Mouse (Mus musculus) monocyte, adult 2 months (primary cell): ENCODE data around the gene Caln1.

Experiments
- DNase-seq, 2 experiments: peaks; one replicate each; pipeline ENCODE4 v3.0.0; 2022; ENCODE audit warnings: low spot score in 2 of 2, low read depth in 1 of 2

The Caln1 gene

DNA sequence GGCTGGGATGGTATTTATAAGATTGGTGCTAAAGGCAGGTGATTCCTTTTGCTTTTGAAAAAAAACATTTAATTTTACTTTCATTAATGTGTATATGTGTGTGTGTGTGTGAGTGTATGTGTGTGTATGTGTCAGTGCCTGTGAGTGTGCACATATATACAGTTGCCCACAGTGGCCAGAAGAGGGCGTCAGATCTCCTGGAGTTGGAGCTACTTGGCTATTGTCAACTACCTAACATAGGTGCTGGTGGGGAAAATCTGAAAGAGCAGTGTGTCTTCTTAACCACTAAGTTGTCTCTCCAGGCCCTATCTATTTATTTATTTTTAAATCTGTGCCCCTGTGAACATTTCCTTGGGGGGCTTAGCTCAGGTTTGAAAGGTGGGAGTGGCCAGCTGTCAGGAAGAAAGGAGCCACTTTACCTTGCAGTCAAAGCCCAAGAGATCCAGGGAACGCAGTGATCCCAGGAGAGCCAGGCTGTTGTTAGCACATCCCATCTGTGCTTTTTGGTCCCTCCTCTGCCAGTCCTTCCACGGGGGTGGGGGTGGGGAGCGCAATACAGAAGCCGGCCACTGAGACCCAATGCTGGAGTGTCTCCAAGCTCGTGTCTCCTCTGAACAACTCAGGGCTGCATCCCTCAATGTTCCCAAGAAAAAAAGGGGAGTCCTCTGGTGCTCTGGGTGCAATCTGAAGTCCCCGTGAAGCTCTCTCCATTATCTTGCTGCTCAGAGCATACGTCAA is 24.5 kb downstream of the Caln1 start:
- DNase-seq = no peak

DNA sequence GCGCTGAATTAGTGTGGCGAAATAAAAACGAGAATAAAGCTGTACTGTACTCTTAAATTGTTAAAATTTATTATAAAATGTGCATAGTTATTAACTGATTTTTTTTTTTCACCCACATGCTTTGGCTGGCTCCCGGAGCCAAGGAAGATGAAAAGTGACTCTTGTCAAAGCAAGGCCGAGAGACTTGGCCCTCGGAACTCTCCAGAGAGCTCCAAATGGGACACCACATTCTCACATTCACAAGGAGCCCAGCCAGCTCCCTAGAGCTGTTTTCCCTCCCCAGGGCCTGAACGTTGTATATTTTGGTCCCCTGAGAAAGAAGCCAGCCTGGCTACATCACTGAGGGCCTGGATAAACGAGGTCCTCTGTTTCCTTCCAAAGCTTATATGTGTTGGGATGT is 25.1 kb downstream of the Caln1 start:
- no peak for DNase-seq

DNA sequence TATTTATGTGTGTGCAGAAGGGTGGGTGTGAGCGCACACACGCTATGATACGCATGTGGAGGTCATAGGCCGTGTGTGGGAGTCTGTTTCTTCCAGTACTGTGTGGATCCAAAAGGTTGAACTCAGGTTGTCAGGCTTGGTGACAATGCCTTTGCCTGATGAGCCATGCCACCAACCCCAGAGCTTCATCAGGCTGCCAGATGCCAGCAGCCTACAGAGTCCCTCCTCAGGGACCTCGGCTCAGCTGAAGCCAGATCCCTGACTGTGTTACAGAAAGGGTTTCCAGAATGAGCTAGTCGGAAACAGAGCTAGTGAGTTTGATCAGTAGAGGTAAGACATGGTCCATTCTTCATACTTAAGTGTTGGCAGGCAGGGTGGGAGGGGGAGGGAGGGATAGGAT is 25.9 kb downstream of the Caln1 start:
- DNase-seq = no peak

DNA sequence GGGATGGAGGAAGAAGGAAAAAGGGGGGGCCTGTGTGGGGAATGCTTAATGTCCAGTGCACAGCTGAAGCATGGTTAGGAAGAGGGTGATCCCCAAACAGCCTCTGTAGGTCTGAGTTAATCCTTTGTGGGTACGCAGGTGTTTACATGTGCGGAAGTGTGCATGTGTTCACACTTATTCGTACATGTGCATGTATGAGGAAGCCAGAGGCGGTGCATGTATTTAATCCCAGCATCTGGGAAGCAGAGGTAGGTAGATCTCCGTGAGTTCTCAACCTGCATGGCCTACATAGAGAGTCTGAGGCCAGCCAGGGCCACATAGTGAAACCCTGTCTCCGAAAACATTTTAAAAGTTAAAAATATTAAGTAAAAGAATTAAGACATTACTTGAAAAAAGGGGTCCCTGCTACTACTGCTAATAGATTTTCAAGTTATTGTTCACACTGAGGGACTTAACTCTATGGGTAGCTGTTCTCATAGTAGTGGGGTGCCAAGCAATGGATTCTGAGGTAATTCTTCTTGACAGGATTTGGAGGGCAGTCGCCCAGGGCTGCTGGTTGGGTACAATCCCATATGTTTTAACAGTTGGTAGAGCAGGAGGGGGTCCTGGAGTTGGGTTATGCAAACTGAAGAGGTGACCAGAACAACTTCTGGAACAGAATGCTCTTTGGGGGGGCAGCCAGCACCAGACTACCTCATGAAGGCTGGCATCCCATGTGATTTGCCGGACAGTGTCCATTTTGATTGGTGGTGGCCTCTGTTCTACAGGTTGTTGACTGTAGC is 31.1 kb downstream of the Caln1 start:
- no peak for DNase-seq

DNA sequence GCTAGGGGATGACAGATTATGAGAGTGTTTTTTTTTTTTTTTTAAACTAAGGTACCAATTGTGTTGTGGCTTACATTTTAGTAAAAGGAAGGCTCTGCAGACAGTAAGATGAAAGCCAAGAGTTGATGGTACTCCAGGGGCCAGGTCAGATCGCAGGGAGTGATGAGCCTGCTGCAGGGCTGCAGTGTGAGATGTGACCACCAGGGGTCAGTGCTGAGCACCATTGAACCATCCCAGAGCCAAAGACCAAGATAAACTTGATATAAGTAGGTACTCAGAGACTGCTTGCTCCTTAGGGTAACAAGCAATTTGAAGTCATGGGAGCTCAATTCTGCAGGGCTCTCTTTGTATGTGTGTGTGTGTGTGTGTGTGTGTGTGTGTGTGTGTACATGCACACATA is 35.9 kb downstream of the Caln1 start:
- DNase-seq = no peak

DNA sequence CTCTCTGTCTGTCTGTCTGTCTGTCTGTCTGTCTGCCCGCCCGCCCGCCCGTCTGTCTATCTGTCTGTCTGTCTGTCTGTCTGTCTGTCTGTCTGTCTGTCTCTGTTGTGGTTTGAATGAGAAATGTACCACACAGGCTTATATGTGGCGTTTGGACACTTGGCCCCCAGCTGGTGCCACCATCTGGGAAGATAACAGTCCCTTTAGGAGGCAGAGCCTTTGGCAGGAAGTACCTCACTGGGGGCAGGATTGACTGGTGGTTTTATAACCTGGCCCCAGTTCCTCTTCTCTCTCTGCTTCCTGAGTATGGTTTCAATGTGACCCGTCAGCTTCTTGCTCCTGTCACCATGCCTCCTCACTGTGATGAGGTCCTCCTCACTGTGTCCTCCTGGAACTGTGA is 40.5 kb downstream of the Caln1 start:
- DNase-seq = no peak

DNA sequence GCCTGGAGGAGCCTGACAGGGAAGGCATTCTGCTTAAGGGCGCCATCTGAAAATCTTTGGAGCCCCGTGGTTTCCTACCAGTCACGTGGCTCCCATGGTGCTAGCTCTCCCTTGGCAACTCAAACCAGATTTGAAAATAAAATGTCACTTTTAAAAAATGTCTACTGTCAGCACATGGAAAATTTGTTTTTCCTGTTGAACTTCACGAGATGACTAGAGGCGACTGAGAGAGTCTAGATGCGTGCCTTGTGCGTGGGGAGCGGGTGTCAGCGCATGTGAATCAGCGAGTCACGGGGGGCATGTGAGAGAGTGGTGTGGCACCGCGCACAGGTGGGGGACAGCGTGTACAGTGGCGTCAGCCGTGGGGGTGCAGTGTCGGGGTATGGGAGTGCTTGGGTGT is 42.3 kb downstream of the Caln1 start:
- no peak for DNase-seq

DNA sequence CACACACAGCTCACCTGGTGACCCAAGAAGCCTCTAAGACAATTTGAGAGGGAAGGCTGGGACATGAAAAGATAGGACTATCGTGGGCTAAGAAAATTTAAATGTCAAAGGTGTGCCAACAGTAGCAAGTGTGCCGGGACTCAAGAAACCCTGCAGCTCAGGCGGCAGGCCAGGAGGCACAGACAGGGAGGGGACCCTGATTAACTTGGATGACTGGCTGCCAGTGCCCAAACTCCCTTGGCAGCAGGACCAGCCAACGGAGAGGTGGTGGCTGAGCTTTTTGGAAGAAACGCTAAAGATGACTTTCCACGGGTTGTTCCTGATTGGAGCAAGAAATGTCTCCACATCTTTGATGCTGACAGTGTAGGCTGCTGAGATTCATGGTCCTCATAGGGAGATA is 78.2 kb downstream of the Caln1 start:
- no peak for DNase-seq

DNA sequence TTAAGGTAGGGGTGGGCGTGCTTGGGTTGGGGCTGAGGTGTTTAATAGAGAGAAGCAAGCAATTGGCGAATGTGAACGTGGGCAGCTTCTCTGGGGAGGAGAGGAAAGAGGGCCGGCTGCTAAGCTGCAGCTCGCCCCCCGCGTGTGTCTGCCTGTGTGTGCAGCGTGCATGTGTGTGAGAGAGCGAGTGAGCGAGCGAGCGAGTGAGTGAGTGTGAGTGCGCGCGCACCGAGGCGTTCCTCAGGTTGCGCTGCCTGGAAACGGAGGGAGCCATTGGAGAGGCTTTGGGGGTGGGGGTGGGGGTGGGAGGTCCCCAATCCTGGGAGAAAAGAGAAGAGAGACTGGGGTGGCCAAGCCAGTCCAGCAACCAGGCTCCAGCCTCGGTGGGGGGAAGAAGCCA is 79.2 kb downstream of the Caln1 start:
- no peak for DNase-seq

DNA sequence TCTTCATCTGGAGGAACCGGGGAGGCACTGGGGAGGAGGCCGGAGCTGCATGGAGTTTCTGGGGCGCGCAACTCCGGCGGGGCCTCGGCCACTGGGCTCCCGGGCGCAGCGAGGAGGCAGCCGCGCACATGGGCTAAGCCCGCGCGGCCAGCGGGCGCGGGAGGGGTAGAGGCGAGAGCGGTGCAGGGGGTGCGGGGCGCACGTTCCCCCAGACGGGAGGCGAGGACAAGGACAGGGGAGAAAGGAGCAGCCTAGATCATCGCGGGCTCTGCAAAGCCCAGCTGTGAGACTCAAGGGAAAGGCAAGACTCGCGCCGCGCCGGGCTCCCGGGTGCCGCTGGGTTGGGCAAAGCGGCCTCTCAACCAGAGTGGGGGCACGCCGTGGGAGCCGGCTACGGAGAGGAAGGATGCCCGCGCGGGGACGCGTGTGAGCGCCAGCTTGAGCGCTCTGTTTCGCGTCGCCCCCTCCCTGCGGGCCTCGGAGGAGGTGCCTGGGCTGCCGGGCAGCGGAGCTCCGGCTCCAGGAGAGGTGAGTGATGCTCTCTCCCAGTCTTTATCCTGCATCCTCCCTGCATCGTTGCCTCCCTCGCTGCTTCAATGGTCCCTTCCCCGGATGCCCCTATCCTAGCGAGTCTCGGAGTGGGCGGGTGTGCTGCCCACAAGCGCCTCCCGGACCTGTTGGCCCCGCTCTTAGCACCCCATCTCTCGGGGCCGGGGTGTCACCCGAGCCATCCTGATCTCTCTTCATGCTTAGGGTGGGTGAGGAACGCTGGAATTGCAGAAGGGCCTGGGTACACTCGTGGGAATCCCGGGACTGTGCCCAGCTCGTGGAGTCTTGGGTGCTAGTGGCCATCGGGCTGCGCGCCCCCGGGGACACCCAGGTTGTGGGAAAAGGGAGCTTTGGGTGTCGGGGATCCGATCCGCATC is 79.9 kb downstream of the Caln1 start:
- no peak for DNase-seq

DNA sequence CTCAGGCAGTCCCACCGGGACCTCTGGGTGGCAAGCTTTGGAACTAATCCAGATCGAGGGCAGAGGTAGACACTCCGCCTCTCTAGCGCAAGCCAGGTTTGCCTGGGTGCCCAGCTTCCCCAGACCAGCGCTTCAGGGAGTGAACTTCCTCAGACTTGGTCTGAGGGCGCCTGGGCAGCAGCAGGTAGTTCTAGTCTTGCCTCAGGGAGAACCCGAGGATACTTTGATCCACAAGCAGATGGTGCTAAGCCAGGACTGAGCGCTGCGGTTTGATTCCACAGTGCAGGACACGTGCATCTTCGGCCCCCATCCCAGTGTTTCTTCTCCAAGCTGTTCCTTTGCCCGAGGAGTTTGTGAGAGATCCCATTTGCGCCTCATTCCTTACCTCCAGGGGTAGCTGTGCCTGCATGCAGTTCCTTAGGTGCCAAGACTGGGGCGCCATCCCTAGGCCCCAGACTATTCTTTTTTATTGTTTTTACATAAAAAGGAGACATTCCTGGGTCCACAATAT is 80.8 kb downstream of the Caln1 start:
- DNase-seq = no peak

DNA sequence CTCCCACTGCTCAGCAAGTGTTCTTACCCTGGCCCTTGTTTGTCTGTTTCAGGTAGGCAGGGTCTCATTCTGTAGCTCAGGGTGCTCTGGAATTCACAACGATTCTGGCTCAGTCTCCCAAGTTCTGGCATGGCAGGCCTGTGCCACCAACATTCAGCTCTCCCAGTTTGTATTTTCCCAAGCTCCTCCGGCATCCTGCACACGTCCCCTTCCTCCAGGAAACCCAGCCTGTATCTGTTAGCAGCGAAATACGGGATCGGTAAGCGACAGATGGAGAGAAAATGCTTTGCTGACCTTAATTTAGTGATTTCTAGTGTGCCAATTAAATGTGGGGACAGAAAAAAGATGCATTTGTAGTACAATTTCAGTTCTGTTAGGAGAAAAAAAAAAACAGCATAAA is 88.8 kb downstream of the Caln1 start:
- no peak for DNase-seq

DNA sequence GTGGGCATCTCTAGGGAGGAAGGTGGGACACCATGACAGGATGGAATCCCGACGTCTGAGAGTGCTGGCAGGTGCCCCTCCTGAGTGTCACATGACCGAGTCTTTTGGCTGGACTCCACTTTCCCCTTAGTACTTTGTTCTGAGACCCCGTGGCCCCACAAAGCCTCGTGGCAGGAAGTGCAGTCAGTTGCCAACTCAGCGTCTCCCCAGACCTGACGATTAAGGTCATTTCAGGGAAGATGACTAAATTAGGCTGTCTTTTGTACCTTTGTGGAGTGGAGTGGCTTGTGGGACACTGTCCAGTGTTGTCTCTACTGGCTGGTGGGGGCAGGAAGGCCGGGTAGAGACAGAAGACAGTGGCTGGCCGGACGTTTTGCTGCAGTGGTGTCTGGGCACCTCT is 103.0 kb downstream of the Caln1 start:
- no peak for DNase-seq

DNA sequence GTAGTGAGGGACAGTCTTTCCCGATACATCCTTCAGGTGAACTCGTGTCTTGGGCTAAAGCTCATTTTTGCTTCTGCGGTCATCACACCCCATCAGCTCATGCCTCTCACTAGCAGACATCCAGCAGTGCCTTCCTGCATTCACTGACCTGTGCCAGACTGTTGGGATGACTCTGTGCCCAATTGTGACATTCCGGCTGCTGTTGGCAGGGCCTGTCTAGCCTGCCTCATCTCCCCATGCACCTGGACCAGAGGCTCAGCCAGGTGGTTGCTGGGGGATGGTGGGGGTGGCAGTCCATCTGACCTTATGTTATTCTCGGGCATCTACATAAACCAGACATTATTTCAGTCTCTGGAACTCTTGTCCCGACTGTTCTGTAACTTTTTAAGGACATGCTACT is 105.6 kb downstream of the Caln1 start:
- DNase-seq = no peak

DNA sequence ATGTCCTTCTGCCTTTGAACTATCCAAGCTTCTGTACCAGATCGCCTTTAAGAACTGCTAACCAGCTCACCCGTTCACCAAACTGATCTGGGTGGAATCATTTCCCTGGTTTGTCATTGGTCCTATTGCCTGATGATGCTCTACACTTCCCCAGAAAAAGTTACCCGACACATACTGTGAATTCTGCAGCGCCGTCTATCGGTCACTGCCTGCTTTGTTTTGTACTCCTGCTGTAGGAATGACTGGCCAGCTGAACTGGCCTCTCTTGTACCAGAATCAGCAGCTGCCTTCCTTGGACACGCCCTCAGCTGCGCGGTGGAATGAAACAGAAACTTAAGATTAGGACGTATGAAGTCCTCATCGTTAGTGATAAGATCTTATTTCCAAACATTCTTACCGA is 107.5 kb downstream of the Caln1 start:
- no peak for DNase-seq

DNA sequence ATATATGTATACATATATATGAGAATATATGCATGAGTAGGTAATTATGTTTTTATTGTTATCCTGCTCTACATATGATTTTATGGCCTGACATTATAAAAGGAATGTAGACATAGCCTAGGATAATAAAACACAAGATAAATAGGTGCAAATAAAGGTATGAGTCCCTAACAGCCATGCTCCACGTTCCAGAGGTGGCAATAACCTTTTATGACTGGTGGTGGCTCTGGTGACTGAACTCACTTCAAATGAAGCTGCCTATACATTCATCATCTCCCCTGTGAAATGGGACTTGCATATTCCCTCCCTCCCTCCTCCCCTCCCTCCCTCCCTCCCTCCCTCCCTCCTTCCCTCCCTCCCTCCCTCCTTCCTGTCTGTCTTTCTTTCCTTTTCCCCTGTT is 111.0 kb downstream of the Caln1 start:
- DNase-seq = no peak

DNA sequence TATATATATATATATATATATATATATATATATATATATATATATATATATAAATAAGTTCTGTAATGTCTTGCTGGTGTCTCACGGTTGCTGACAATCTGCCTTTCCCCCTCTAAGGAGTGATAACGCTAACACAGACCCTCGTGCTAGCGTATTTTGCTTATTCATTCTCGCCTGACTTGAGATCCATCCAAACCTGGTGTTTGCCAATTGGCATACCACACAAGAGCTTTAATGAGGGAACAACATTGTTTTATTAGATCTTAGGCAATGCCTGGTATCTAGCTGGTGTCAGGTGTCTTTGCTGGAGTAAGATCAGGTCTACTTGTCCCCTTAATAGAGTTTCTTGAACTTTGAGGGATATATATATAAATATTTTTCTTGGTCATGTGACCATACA is 122.2 kb downstream of the Caln1 start:
- no peak for DNase-seq

DNA sequence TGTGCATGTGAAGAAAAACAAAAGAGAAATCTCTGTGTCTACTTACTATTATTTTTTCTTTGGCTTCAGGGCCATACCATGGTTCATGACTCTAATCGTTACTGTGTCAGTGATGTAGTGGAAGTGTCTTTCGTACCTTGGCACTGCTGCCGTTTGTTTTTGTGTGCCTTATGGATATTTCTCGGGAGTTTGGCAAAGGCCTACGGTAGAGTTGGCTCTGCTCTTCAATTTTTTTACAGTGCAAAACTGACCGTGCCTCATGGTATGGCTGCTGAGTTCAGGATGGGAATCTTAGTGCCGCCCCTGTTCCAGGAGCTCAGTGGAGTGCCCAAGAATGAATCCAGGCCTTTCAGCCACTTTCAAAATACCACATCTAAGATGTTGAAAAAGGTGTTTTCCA is 123.0 kb downstream of the Caln1 start:
- DNase-seq = no peak

DNA sequence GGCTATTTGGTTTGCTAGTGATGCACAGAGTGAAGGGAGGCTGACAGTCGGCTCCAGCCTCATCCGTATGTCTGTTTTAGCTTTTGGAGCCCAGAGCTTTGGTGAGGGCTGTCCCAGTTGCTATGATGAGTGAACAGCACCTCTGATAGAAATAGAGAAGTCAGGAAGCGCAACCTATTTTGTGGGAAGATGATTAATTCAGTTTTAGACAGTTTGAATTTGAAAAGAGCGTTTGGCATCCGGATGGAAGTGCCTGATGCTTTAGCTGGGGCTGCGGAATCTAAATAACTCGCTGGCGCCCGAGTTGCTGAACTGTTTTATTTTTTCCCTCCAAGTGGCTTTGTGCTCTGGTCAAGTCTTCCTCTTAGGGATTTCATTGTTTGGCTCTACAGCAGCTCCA is 133.3 kb downstream of the Caln1 start:
- DNase-seq = no peak

DNA sequence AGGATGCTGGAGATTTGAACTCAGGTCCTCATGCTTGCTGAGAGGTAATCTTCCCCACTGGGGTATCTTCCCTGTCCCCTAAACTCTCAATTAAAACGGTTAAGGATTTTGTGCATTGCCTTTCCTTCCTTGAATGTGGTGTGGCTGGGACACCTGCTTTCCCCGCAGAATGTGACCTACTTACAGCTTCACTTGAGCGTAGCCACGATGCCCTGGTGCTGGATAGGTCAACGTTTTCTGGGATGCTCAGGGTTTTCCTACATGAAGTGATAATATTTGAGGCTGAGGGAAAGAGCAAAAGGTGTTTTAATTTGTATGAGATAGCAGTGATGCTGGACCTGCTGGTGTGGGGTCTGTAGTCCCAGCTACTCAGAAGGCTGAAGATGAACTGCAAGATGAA is 135.6 kb downstream of the Caln1 start:
- DNase-seq = no peak

DNA sequence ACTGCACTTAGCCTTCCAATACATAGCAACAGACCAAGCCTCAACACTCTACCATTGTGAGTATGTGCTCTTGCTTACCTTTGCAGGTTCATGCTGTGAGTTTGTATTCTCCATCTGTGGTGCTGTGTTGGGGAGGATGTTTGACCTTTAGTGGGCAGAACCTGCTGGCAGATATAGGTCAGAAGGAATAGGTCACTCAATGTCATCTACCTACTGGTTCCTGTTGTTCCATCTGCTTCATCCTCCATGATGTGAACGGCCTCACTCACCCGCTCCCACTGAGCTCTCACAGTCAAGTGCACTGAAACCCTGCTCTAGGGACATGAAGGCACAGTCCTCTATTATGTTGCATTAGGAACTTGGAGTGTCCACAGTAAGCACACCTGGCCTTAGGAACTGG is 141.3 kb downstream of the Caln1 start:
- DNase-seq = no peak

DNA sequence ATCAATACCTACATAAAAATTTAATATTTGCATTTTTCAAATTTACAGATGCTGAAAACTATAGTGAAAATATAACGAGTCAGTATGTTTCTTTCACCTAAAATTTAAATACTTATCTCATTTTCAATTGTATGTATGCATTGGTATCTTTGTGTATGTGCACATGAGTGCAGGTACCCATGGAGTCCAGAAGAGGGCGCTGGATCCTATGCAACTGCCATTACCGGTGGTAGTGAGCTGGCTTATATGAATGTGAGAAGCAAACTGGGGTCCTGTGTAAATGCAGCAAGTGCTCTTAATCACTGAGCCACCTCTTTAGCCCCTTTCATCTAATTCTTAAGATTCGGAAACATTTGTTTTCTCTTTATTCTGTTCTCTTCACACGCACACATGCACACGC is 146.1 kb downstream of the Caln1 start:
- DNase-seq = no peak
